Mouse (Mus musculus) embryonic stem cell, embryonic (primary cell): ENCODE measurements around the gene Bag1.

Experiments used
- CTCF ChIA-PET, 4 experiments: fragments of 300-600 bp in 2 of 4; fragments of 350-600 bp in 2 of 4; sonication (Branson Sonifier 250); formaldehyde crosslinking; loops; one replicate each; lab custom pipeline; 2022; ENCODE audit warnings: inconsistent platforms in 2 of 4; lab: Charles Lee
- POLR2A ChIA-PET, 4 experiments: fragments of 300-600 bp in 2 of 4; fragments of 350-600 bp in 2 of 4; sonication (Branson Sonifier 250); formaldehyde crosslinking; loops; one replicate each; lab custom pipeline; 2022; ENCODE audit warnings: antibody characterized with exemption in 4 of 4, inconsistent platforms in 1 of 4; lab: Charles Lee

Gene Bag1

GRCm38 (mm10) chr4:40916592-40917155, 31.4 kb downstream of the Bag1 start:
- ChIA-PET POLR2A (interaction anchor here in 2 of 4 experiments (0.8 to 1.0 kb wide), 3 partner anchors 8 to 14 kb away, joined by 3 read pairs; no protein-coding TSS in a partner anchor), CTCF (interaction anchor here in 1 of 4 experiments (0.6 to 1.8 kb wide), 4 partner anchors 21 to 143 kb away, joined by 3 to 10 read pairs (median 4); no protein-coding TSS in a partner anchor)

GRCm38 (mm10) chr4:40915947-40916346, 32.1 kb downstream of the Bag1 start:
- POLR2A ChIA-PET = interaction anchor here in 2 of 4 experiments (0.8 to 1.0 kb wide), 4 partner anchors 8 to 32 kb away, joined by 3 read pairs; partner anchors contain the start of genes Bag1 (in 1 of the 2) and Chmp5 (in 1 of the 2)
- CTCF ChIA-PET = interaction anchor here in 1 of 4 experiments (0.6 to 1.8 kb wide), 3 partner anchors 22 to 143 kb away, joined by 3 to 10 read pairs (median 5); no protein-coding TSS in a partner anchor

- CTCF ChIA-PET = interaction anchor here in 2 of 4 experiments (0.7 to 1.8 kb wide), 3 partner anchors 8 to 248 kb away, joined by 3 to 10 read pairs (median 4); no protein-coding TSS in a partner anchor
- POLR2A ChIA-PET = interaction anchor here in 2 of 4 experiments (0.9 to 1.6 kb wide), 3 partner anchors 9 to 140 kb away, joined by 3 read pairs; no protein-coding TSS in a partner anchor
Observed at GRCm38 (mm10) chr4:40914287-40914867, 33.7 kb downstream of the Bag1 start.

GRCm38 (mm10) chr4:40908261-40908969, 39.7 kb downstream of the Bag1 start:
- ChIA-PET POLR2A (interaction anchor here in 3 of 4 experiments (0.6 to 4.1 kb wide), 35 partner anchors 10 to 187 kb away, joined by 3 to 31 read pairs (median 4); partner anchors contain the start of genes B4galt1 (in 2 of the 3), Chmp5 (in 2 of the 3), Bag1 (in 1 of the 3) and Spink4 (in 1 of the 3)), CTCF (interaction anchor here in 3 of 4 experiments (0.5 to 5.3 kb wide), 14 partner anchors 34 to 138 kb away, joined by 3 to 30 read pairs (median 3); partner anchors contain the start of genes Bag1 (in 1 of the 3) and Chmp5 (in 1 of the 3))

GRCm38 (mm10) chr4:40906298-40906697, 41.8 kb downstream of the Bag1 start:
- ChIA-PET CTCF (interaction anchor here in 2 of 4 experiments (1.4 to 5.3 kb wide), 2 partner anchors 132 kb away, joined by 9 to 30 read pairs; no protein-coding TSS in a partner anchor), POLR2A (interaction anchor here in 2 of 4 experiments (0.9 to 3.0 kb wide), 8 partner anchors 9 to 133 kb away, joined by 3 to 7 read pairs (median 4); partner anchors contain the start of genes B4galt1 (in 1 of the 2), Bag1 (in 1 of the 2) and Chmp5 (in 1 of the 2))

- ChIA-PET CTCF (interaction anchor here in 1 of 4 experiments (1.3 kb wide), 1 partner anchor 48 kb away, joined by 3 read pairs; the partner anchor contains the start of genes Bag1 and Chmp5), POLR2A (interaction anchor here in 3 of 4 experiments (0.5 to 7.2 kb wide), 19 partner anchors 10 to 632 kb away, joined by 3 to 42 read pairs (median 5); partner anchors contain the start of genes B4galt1 (in 2 of the 3), Dnaja1 (in 1 of the 3) and Ubap2 (in 1 of the 3))
Observed at GRCm38 (mm10) chr4:40900612-40901011, 47.5 kb downstream of the Bag1 start.

GRCm38 (mm10) chr4:40900071-40900470, 48.0 kb downstream of the Bag1 start:
- ChIA-PET POLR2A (interaction anchor here (0.5 to 7.2 kb wide), 24 partner anchors 8 to 632 kb away, joined by 3 to 42 read pairs (median 6); partner anchors contain the start of genes B4galt1 (in 2 of the 4), Dnaja1 (in 1 of the 4) and Ubap2 (in 1 of the 4)), CTCF (interaction anchor here in 1 of 4 experiments (1.3 kb wide), 1 partner anchor 48 kb away, joined by 3 read pairs; the partner anchor contains the start of genes Bag1 and Chmp5)

- ChIA-PET CTCF (no interaction called here), POLR2A (interaction anchor here in 3 of 4 experiments (0.5 to 7.2 kb wide), 41 partner anchors 9 to 245 kb away, joined by 3 to 42 read pairs (median 5); partner anchors contain the start of genes B4galt1 (in 2 of the 3), Dnaja1 (in 1 of the 3) and Smu1 (in 1 of the 3))
Observed at GRCm38 (mm10) chr4:40899264-40899663, 48.8 kb downstream of the Bag1 start.

GRCm38 (mm10) chr4:40898476-40899044, 49.5 kb downstream of the Bag1 start:
- ChIA-PET POLR2A (interaction anchor here in 3 of 4 experiments (0.6 to 7.2 kb wide), 48 partner anchors 8 to 630 kb away, joined by 3 to 42 read pairs (median 4); partner anchors contain the start of genes B4galt1 (in 2 of the 3), Smu1 (in 1 of the 3) and Spink4 (in 1 of the 3)), CTCF (interaction anchor here in 1 of 4 experiments (0.7 kb wide), 1 partner anchor 26 kb away, joined by 3 read pairs; no protein-coding TSS in a partner anchor)

GRCm38 (mm10) chr4:40895646-40896045, 52.4 kb downstream of the Bag1 start:
- ChIA-PET POLR2A (interaction anchor here in 1 of 4 experiments (7.2 kb wide), 1 partner anchor 11 kb away, joined by 42 read pairs; no protein-coding TSS in a partner anchor), CTCF (no interaction called here)

GRCm38 (mm10) chr4:40895118-40895517, 53.0 kb downstream of the Bag1 start:
- ChIA-PET CTCF (no interaction called here), POLR2A (interaction anchor here in 1 of 4 experiments (7.2 kb wide), 1 partner anchor 10 kb away, joined by 42 read pairs; no protein-coding TSS in a partner anchor)

GRCm38 (mm10) chr4:40891206-40891605, 56.9 kb downstream of the Bag1 start:
- POLR2A ChIA-PET = interaction anchor here in 3 of 4 experiments (0.7 to 4.0 kb wide), 15 partner anchors 8 to 119 kb away, joined by 3 to 21 read pairs (median 5); partner anchors contain the start of gene B4galt1 (in 2 of the 3)
- CTCF ChIA-PET = interaction anchor here in 3 of 4 experiments (0.6 to 1.1 kb wide), 4 partner anchors 29 to 409 kb away, joined by 3 to 5 read pairs (median 3); partner anchors contain the start of gene Spink4 (in 1 of the 3)

- CTCF ChIA-PET = interaction anchor here in 1 of 4 experiments (0.7 to 1.1 kb wide), 2 partner anchors 97 to 115 kb away, joined by 3 to 5 read pairs; no protein-coding TSS in a partner anchor
- POLR2A ChIA-PET = interaction anchor here in 3 of 4 experiments (0.6 to 4.0 kb wide), 14 partner anchors 9 to 119 kb away, joined by 3 to 21 read pairs (median 4); partner anchors contain the start of gene B4galt1 (in 1 of the 3)
Observed at GRCm38 (mm10) chr4:40889983-40890382, 58.1 kb downstream of the Bag1 start.

- ChIA-PET CTCF (no interaction called here), POLR2A (interaction anchor here in 2 of 4 experiments (0.6 to 4.0 kb wide), 8 partner anchors 10 to 102 kb away, joined by 3 to 21 read pairs (median 3); no protein-coding TSS in a partner anchor)
Observed at GRCm38 (mm10) chr4:40889252-40889651, 58.8 kb downstream of the Bag1 start.

- POLR2A ChIA-PET = interaction anchor here in 2 of 4 experiments (0.9 to 4.0 kb wide), 7 partner anchors 11 to 127 kb away, joined by 3 to 21 read pairs (median 3); no protein-coding TSS in a partner anchor
- CTCF ChIA-PET = no interaction called here
Observed at GRCm38 (mm10) chr4:40888839-40889238, 59.3 kb downstream of the Bag1 start.
